Mouse (Mus musculus): ENCODE results near the gene Uaca. TPM values are rescaled to one million over a fixed set of nuclear protein-coding genes. Genes with fewer than 3 reads are reported as not detected.

The Uaca gene
- polyA plus RNA-seq, 1 experiment from 2014 or later: 13.7 TPM

DNA sequence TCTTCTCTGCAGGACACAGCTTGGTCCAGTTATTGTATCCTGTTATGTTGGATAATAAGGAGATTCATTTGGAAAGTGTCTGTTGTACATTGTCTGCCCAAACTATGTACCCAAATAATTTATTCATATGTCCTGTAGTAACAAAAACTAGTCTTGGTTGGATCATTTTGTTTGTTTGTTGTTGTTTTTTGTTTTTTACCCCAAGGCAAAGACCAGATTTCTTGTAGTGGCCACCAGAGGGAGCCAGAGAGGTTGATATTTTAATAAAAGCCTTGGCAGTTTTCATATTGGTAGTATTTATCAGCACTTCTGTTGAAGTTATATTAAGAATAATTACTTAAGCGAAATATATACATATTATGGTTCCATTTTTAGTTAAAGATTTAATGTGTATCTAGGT, 25.0 kb downstream of the Uaca start:
- Histone ChIP-seq H3K4me3 (ENCODE audit: low read length) (no peak overlapping the region), H3K27ac (ENCODE audit: low read depth, low read length) (no peak overlapping the region)
- 16% methylated on average over 1 of the region's 1 CpGs for WGBS

DNA sequence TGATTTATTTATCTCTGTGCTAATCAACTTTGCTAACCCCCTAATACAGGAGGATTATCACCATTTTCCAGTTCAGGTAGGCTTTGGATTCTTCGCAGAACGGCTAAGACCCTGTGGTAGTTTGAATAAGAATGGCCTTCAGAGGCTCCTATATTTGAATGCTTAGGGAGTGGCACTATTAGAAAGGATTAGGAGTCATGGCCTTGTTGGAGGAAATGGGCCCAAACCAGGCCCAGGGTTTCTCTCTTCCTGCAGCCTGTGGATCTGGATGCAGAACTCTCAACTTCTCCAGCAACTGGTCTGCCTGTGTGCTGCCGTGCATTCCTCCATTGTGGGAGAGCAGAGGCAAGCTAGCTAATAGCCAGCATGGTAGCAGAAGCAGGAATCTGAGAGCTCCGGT, 27.2 kb downstream of the Uaca start:
- no peaks in the 10 kb centered on the region for H3K36me3 ChIP-seq (ENCODE audit: control insufficient read depth, insufficient read depth, low read length)
- no peak overlapping the region for H3K9ac ChIP-seq (ENCODE audit: low read depth, low read length)
- WGBS: 90% methylated on average over 4 of the region's 4 CpGs
- no peak overlapping the region for H3K4me2 ChIP-seq (replicated peaks; ENCODE audit: low read depth, low read length)
- no peaks in the 10 kb centered on the region for H3K9me3 ChIP-seq (ENCODE audit: control insufficient read depth, low read length)
- no peak for ATAC-seq (ENCODE audit: low FRiP score, low TSS enrichment)
- no peak overlapping the region for H3K27ac ChIP-seq (ENCODE audit: low read depth, low read length)
- H3K4me3 ChIP-seq (ENCODE audit: low read length): no peak overlapping the region
- H3K27me3 ChIP-seq (ENCODE audit: control insufficient read depth, insufficient read depth, low read length): no peaks in the 10 kb centered on the region
- no peaks in the 10 kb centered on the region for H3K4me1 ChIP-seq (ENCODE audit: control insufficient read depth, insufficient read depth, low read length)

More for the DNA sequence above, 25.0 kb downstream of the Uaca start:
- no peaks in the 10 kb centered on the region for H3K36me3 ChIP-seq (ENCODE audit: control insufficient read depth, insufficient read depth, low read length)
- H3K9ac ChIP-seq (ENCODE audit: low read depth, low read length): no peak overlapping the region
- no peaks in the 10 kb centered on the region for H3K9me3 ChIP-seq (ENCODE audit: control insufficient read depth, low read length)
- no peak for ATAC-seq (ENCODE audit: low FRiP score, low TSS enrichment)
- H3K4me2 ChIP-seq (replicated peaks; ENCODE audit: low read depth, low read length): no peak overlapping the region
- H3K4me1 ChIP-seq (ENCODE audit: control insufficient read depth, insufficient read depth, low read length): 0 out of 2 replicates have a peak, but pooled peaks cover under 1% of the 10 kb centered on the region
- H3K27me3 ChIP-seq (ENCODE audit: control insufficient read depth, insufficient read depth, low read length): no peaks in the 10 kb centered on the region

DNA sequence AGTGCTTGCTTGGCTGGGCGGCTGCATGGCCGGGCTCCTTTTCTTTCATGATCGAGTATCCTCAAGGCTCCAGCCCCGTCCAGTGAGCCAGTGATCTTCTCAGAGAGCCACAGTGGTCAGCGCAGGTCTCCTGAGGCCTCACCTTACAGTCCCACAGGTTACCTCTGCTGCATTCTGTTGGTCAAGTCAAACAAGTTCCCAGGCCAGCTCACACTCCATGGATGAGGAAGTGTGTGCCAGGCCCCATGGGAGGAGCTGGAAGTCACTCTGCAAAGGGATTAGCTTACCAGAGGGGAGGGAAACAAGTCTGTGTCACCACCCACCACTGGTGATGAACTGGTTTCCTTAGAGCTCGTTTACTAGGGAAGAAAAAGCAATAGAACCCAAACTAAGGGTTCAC, 28.3 kb downstream of the Uaca start:
- Histone ChIP-seq H3K27me3 (ENCODE audit: control insufficient read depth, insufficient read depth, low read length) (no peaks in the 10 kb centered on the region), H3K4me2 (replicated peaks; ENCODE audit: low read depth, low read length) (no peak overlapping the region), H3K9ac (ENCODE audit: low read depth, low read length) (no peak overlapping the region), H3K9me3 (ENCODE audit: control insufficient read depth, low read length) (no peaks in the 10 kb centered on the region), H3K27ac (ENCODE audit: low read depth, low read length) (no peak overlapping the region), H3K36me3 (ENCODE audit: control insufficient read depth, insufficient read depth, low read length) (no peaks in the 10 kb centered on the region), H3K4me1 (ENCODE audit: control insufficient read depth, insufficient read depth, low read length) (no peaks in the 10 kb centered on the region), H3K4me3 (ENCODE audit: low read length) (no peak overlapping the region)
- ATAC-seq (ENCODE audit: low FRiP score, low TSS enrichment): no peak
- 79% methylated on average over 6 of the region's 6 CpGs for WGBS

DNA sequence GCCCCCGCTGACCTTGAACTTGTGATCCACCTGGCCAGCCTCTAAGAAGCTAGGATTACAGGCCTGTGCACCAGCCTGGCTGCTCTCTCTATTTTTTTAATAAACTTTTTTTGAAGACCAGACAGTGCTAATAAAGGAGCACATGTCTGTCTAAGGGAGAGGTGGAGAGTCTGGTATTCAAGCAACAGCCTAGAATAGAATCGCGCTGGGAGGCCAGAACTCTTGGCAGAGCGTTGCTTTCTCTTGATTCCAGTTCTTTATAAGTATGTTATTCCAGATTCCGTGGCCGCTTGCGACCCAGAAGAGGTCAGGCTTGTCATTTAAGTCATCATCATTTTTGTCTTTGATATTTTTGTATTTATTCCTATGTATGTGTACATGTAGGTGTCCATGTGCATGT, 31.2 kb downstream of the Uaca start:
- Histone ChIP-seq H3K9me3 (ENCODE audit: control insufficient read depth, low read length) (no peaks in the 10 kb centered on the region), H3K27ac (ENCODE audit: low read depth, low read length) (no peak overlapping the region), H3K4me2 (replicated peaks; ENCODE audit: low read depth, low read length) (no peak overlapping the region), H3K9ac (ENCODE audit: low read depth, low read length) (no peak overlapping the region), H3K4me3 (ENCODE audit: low read length) (no peak overlapping the region), H3K4me1 (ENCODE audit: control insufficient read depth, insufficient read depth, low read length) (no peaks in the 10 kb centered on the region), H3K36me3 (ENCODE audit: control insufficient read depth, insufficient read depth, low read length) (no peaks in the 10 kb centered on the region), H3K27me3 (ENCODE audit: control insufficient read depth, insufficient read depth, low read length) (no peaks in the 10 kb centered on the region)
- no peak for ATAC-seq (ENCODE audit: low FRiP score, low TSS enrichment)
- WGBS: 93% methylated on average over 7 of the region's 7 CpGs

DNA sequence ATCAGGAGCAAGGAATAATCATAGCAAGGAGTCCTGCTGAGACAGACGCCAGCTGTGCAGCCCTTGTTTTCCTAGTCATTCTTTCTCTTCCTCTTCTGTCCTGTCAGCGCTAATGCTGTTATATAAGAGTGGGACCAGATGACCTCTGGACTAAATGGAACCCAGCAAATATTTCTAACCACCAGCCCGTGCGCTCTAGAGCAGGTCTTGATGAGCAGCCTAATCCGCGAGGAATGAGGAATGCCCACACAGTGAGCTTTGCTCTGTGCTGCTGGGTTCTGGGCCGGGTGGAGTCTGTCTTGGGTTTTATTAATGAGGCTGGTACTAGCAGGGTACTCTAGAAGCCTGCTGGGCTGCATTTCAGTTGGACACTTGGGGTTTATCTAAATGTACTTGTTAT, 32.4 kb downstream of the Uaca start:
- WGBS: 78% methylated on average over 7 of the region's 7 CpGs
- Histone ChIP-seq H3K36me3 (ENCODE audit: control insufficient read depth, insufficient read depth, low read length) (no peaks in the 10 kb centered on the region), H3K4me3 (ENCODE audit: low read length) (no peak overlapping the region), H3K27ac (ENCODE audit: low read depth, low read length) (no peak overlapping the region), H3K4me1 (ENCODE audit: control insufficient read depth, insufficient read depth, low read length) (no peaks in the 10 kb centered on the region), H3K9ac (ENCODE audit: low read depth, low read length) (no peak overlapping the region), H3K9me3 (ENCODE audit: control insufficient read depth, low read length) (no peaks in the 10 kb centered on the region), H3K27me3 (ENCODE audit: control insufficient read depth, insufficient read depth, low read length) (no peaks in the 10 kb centered on the region), H3K4me2 (replicated peaks; ENCODE audit: low read depth, low read length) (no peak overlapping the region)
- no peak; the same call in 1 of the 2 replicates for ATAC-seq (ENCODE audit: low FRiP score, low TSS enrichment)

DNA sequence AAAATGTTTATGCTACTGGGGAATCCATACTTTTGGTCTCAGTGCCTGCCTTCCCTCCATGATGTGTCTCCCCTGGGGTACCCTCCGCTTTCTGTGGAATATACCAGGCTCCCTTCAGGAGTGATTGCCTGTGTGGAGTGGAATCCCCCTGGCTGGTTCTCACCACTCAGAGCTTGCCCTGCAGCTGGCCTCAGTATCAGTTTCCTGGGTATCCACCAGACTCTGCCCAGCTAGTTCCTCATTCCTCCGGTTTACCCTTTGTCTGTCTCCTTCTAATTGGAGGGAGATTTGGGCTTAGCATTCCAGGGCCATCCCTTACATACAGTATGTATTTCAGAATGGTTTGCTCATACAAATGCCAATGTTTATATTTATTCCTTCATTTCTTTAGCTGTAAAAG, 33.9 kb downstream of the Uaca start:
- no peak overlapping the region for H3K4me3 ChIP-seq (ENCODE audit: low read length)
- no peak for ATAC-seq (ENCODE audit: low FRiP score, low TSS enrichment)
- H3K27me3 ChIP-seq (ENCODE audit: control insufficient read depth, insufficient read depth, low read length): no peaks in the 10 kb centered on the region
- H3K4me1 ChIP-seq (ENCODE audit: control insufficient read depth, insufficient read depth, low read length): no peaks in the 10 kb centered on the region
- no peak overlapping the region for H3K4me2 ChIP-seq (replicated peaks; ENCODE audit: low read depth, low read length)
- H3K9ac ChIP-seq (ENCODE audit: low read depth, low read length): no peak overlapping the region
- no peak overlapping the region for H3K27ac ChIP-seq (ENCODE audit: low read depth, low read length)
- 74% methylated on average over 2 of the region's 2 CpGs for WGBS
- no peaks in the 10 kb centered on the region for H3K36me3 ChIP-seq (ENCODE audit: control insufficient read depth, insufficient read depth, low read length)
- no peaks in the 10 kb centered on the region for H3K9me3 ChIP-seq (ENCODE audit: control insufficient read depth, low read length)

DNA sequence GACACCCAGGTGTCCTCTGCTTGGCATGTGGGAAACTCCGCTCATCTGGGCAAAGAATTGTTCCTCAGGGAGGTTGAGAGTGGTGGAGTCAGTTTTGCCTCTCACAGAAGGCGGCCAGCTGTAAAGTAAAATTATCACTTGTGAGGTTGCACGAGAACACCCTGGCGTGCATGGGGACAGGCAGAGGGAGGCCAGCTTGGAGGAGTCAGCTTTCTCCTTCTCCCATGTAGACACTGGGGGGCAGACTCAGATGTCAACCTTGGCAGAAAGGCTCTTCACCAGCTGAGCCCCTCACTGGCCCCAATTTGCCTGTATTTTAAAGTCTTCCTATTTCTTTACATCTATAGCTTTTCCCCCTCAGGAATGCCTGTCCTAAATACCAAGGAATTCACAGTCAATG, 35.3 kb downstream of the Uaca start:
- no peak overlapping the region; the same call in 1 of the 2 replicates for H3K27ac ChIP-seq (ENCODE audit: low read depth, low read length)
- H3K36me3 ChIP-seq (ENCODE audit: control insufficient read depth, insufficient read depth, low read length): no peaks in the 10 kb centered on the region
- H3K9me3 ChIP-seq (ENCODE audit: control insufficient read depth, low read length): no peaks in the 10 kb centered on the region; the same call in 1 of the 2 replicates
- H3K9ac ChIP-seq (ENCODE audit: low read depth, low read length): no peak overlapping the region
- H3K4me3 ChIP-seq (ENCODE audit: low read length): no peak overlapping the region
- WGBS: 16% methylated on average over 4 of the region's 4 CpGs
- H3K4me1 ChIP-seq (ENCODE audit: control insufficient read depth, insufficient read depth, low read length): no peaks in the 10 kb centered on the region
- H3K27me3 ChIP-seq (ENCODE audit: control insufficient read depth, insufficient read depth, low read length): no peaks in the 10 kb centered on the region
- peak; percentile 62; the same call in 1 of the 2 replicates for ATAC-seq (ENCODE audit: low FRiP score, low TSS enrichment)
- H3K4me2 ChIP-seq (replicated peaks; ENCODE audit: low read depth, low read length): no peak overlapping the region

DNA sequence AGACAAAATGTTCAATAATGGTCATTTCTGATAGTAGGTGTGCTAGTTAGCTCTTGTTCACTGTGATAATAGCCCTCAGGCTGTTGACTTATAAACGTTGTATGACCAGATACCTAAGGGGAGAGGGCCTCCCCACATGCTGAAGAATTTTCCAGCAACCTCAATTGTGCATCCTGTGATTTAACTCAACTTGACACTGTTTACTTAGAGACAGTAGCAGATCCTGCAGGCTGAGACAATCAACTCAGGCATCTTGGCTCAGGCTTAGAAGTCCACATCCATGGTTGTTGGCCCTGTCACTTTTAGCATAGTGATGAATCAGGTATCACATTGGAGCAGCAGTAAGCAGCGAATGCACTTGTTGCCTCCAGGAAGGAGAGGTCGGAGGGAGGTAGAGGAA, 35.7 kb downstream of the Uaca start:
- WGBS: 53% methylated on average over 3 of the region's 3 CpGs
- Histone ChIP-seq H3K9me3 (ENCODE audit: control insufficient read depth, low read length) (no peaks in the 10 kb centered on the region; the same call in 1 of the 2 replicates), H3K4me2 (replicated peaks; ENCODE audit: low read depth, low read length) (no peak overlapping the region), H3K4me1 (ENCODE audit: control insufficient read depth, insufficient read depth, low read length) (no peaks in the 10 kb centered on the region), H3K36me3 (ENCODE audit: control insufficient read depth, insufficient read depth, low read length) (no peaks in the 10 kb centered on the region), H3K27ac (ENCODE audit: low read depth, low read length) (no peak overlapping the region), H3K4me3 (ENCODE audit: low read length) (no peak overlapping the region), H3K27me3 (ENCODE audit: control insufficient read depth, insufficient read depth, low read length) (no peaks in the 10 kb centered on the region), H3K9ac (ENCODE audit: low read depth, low read length) (no peak overlapping the region)
- ATAC-seq (ENCODE audit: low FRiP score, low TSS enrichment): no peak

DNA sequence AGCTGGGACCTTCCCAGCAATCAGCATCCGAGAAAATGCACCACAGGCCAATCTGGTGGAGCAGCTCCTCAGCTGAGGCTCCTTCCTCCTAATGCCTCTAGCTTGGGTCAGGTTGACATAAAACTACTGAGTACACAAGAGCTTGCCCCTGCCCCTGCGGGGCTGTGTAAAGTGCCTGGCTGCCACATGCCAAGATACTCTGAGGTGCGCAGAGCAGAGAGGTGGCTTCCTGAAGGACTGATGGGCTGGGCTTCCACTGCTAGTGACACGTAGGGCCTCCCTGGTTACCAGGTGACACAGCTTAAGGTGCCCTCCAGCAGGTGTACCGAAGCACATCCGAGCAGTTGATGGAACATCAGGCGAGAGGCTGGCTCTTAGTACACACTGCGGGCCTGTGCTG, 37.9 kb downstream of the Uaca start:
- Histone ChIP-seq H3K9me3 (ENCODE audit: control insufficient read depth, low read length) (no peaks in the 10 kb centered on the region; the same call in 1 of the 2 replicates), H3K4me3 (ENCODE audit: low read length) (no peak overlapping the region), H3K36me3 (ENCODE audit: control insufficient read depth, insufficient read depth, low read length) (no peaks in the 10 kb centered on the region), H3K27ac (ENCODE audit: low read depth, low read length) (no peak overlapping the region), H3K27me3 (ENCODE audit: control insufficient read depth, insufficient read depth, low read length) (no peaks in the 10 kb centered on the region), H3K9ac (ENCODE audit: low read depth, low read length) (no peak overlapping the region), H3K4me1 (ENCODE audit: control insufficient read depth, insufficient read depth, low read length) (peaks cover 8% of the 10 kb centered on the region), H3K4me2 (replicated peaks; ENCODE audit: low read depth, low read length) (no peak overlapping the region)
- WGBS: 93% methylated on average over 8 of the region's 8 CpGs
- no peak for ATAC-seq (ENCODE audit: low FRiP score, low TSS enrichment)

All from kidney, embryonic 14.5 days (tissue).